Mouse (Mus musculus) skeletal muscle tissue, adult 2 months (tissue): ENCODE results near the gene Pik3cd.
A peak's percentile ranks its signal among the peaks of the same experiment; 100 is the strongest.
"Not testable (repeated sequence)": the region's sequence is repeated elsewhere in the genome, so short reads cannot be mapped to it uniquely, and the experiment has no call there.

Source experiments
- DNase-seq: peaks from one replicate; pipeline ENCODE4 v3.0.0-alpha.2; 2012; ENCODE audit warnings: low read depth, low spot score

Gene Pik3cd

GRCm38 (mm10) chr4:149702210-149702979, at the start of gene Pik3cd:
Pik3cd (minus strand) TSS chr4:149702571.
- peak; percentile 81 for DNase-seq

- DNase-seq: no peak
Observed at GRCm38 (mm10) chr4:149750671-149751070, 48.3 kb upstream of the Pik3cd start.

GRCm38 (mm10) chr4:149749663-149750015, 47.3 kb upstream of the Pik3cd start:
- not testable (repeated sequence) for DNase-seq

- no peak for DNase-seq
Observed at GRCm38 (mm10) chr4:149749003-149749662, 46.8 kb upstream of the Pik3cd start.

GRCm38 (mm10) chr4:149744119-149744518, 41.7 kb upstream of the Pik3cd start:
- DNase-seq: no peak

GRCm38 (mm10) chr4:149742011-149742530, 39.7 kb upstream of the Pik3cd start:
- no peak for DNase-seq

- no peak for DNase-seq
Observed at GRCm38 (mm10) chr4:149740301-149740700, 37.9 kb upstream of the Pik3cd start.

- no peak for DNase-seq
Observed at GRCm38 (mm10) chr4:149739478-149739877, 37.1 kb upstream of the Pik3cd start.

GRCm38 (mm10) chr4:149737383-149738324, 35.3 kb upstream of the Pik3cd start, which contains the start of gene Tmem201:
Tmem201 (minus strand) TSS chr4:149738044.
- DNase-seq: peak; percentile 84

- peak; percentile 83 for DNase-seq
Observed at GRCm38 (mm10) chr4:149736581-149736980, 34.2 kb upstream of the Pik3cd start.

- no peak for DNase-seq
Observed at GRCm38 (mm10) chr4:149735624-149736250, 33.4 kb upstream of the Pik3cd start.

- DNase-seq: no peak
Observed at GRCm38 (mm10) chr4:149734730-149735475, 32.5 kb upstream of the Pik3cd start.

GRCm38 (mm10) chr4:149734246-149734645, 31.9 kb upstream of the Pik3cd start:
- DNase-seq: no peak

GRCm38 (mm10) chr4:149733748-149734147, 31.4 kb upstream of the Pik3cd start:
- DNase-seq: no peak

- no peak for DNase-seq
Observed at GRCm38 (mm10) chr4:149732800-149733199, 30.4 kb upstream of the Pik3cd start.

- DNase-seq: no peak
Observed at GRCm38 (mm10) chr4:149732313-149732712, 29.9 kb upstream of the Pik3cd start.

GRCm38 (mm10) chr4:149730827-149731226, 28.5 kb upstream of the Pik3cd start:
- no peak for DNase-seq

- DNase-seq: no peak
Observed at GRCm38 (mm10) chr4:149728810-149729209, 26.4 kb upstream of the Pik3cd start.

GRCm38 (mm10) chr4:149727636-149728035, 25.3 kb upstream of the Pik3cd start:
- no peak for DNase-seq

- no peak for DNase-seq
Observed at GRCm38 (mm10) chr4:149725661-149726350, 23.4 kb upstream of the Pik3cd start.
